Mouse (Mus musculus) 3T3-L1 (cell line): ENCODE results near the gene Vmn2r96.
"Not testable (repeated sequence)": the region's sequence is repeated elsewhere in the genome, so short reads cannot be mapped to it uniquely, and the experiment has no call there.

Source experiments
- DNase-seq: peaks from one replicate; pipeline ENCODE4 v3.0.0-alpha.2; 2015; ENCODE audit warnings: low read depth, low spot score

Vmn2r96 gene

GRCm38 (mm10) chr17:18572851-18573250 is at the start of gene Vmn2r96:
Gene Vmn2r96, plus strand, starts transcription at chr17:18573151.
- not testable (repeated sequence) for DNase-seq

GRCm38 (mm10) chr17:18523371-18523770 is 49.6 kb upstream of the Vmn2r96 start:
- no peak for DNase-seq

- no peak for DNase-seq
Measured at GRCm38 (mm10) chr17:18523991-18524390, 49.0 kb upstream of the Vmn2r96 start.

DNA sequence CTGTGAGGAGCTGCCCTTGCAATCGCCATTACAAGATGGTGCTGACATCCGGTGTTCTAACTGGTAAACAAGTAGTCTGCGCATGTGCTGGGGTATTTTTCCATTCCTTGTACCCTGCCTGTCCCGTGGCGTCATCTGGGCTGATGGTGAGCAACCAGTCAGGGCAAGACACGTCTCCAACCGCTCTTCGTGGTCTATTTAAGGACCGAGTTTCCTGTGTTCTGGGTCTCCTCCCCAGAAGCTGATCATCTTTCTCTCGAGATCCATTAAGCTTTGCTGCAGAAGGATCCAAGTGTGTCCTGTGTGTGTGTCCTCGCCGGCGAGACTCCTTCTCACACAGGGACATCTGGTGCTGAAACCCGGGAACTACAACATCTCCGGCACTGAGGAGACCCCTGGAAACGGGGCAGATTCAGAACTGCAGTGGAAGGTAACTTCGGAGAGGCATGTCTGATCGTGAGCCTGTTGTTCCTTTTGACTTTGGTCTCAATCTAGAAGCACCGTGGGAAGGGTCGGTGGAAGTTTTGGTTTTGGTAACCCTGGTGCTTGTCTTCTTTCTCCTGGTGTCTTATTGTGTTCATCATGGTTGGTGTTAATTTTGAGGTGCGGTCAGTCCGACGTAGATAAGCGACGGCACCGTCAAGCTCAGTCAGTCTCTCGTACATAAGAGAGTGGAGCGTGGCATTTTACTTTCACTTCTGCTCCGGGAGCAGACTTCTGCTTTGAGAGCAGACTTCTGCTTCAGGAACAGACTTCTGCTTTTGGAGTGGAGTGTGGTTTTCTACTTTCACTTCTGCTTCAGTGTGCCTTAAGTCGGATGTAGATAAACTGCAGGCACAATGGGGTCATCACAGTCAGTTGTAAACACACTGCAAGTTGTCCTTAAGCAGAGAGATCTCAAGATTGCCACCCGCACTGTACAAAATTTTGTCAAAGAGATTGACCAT is 14.5 kb upstream of the Vmn2r96 start:
- not testable (repeated sequence) for DNase-seq

GRCm38 (mm10) chr17:18566186-18566585 is 6.8 kb upstream of the Vmn2r96 start:
- DNase-seq: not testable (repeated sequence)

GRCm38 (mm10) chr17:18615151-18615550 is 42.2 kb downstream of the Vmn2r96 start:
- not testable (repeated sequence) for DNase-seq

- DNase-seq: no peak
Measured at GRCm38 (mm10) chr17:18626532-18626931, 53.6 kb downstream of the Vmn2r96 start.
